Mouse (Mus musculus): ENCODE results near the gene Dmrta2.

Dmrta2 gene

DNA sequence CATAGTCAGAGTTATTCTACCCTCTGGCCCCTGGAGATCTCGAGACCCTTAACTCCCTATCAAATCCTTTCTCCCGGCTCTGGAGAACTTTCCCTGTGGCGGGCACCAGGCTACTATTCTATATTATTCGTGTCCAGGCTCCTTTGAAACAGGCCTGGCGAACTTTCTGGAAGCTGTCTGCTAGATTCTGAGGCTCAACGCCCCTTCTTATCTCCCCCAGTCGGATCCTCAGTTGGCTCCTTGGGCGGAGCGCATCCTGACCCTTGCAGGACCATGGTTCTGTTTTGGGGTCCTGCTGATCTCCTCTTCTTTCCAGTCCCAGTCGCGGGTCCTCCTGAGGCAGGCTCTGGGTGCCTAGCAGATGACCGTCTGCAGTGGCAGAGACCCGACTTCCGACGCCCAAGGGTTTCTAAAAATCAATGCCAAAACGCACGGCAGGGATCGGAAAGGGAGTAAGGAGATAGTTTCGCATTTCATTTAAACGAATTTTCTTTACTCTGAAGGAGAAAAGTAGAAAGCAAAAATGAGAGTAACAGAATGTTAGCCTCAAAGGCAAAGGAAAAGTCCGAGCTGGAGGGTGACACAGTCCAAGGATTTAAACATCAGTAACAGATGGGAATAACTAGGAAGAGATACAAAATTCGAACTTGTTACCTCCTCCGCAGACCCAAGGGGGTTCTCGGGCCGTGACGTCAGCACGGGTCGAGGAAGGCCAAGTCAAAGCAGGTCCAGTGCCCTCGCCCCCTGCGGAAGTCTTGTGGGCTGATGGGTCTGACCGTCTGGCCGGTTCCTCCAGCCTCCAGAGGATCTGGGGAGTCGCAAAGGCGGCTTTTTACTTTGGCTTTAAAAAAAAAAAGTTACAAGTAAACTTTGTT is 1.3 kb upstream of the Dmrta2 start:
- POLR2A ChIA-PET: interaction anchor here in 3 of 4 experiments (0.5 to 1.7 kb wide), 7 partner anchors 9 to 1122 kb away, joined by 3 to 6 read pairs (median 3); no protein-coding TSS in a partner anchor
- CTCF ChIA-PET: interaction anchor here in 2 of 4 experiments (0.7 to 1.0 kb wide), 2 partner anchors 43 to 46 kb away, joined by 3 read pairs; no protein-coding TSS in a partner anchor

DNA sequence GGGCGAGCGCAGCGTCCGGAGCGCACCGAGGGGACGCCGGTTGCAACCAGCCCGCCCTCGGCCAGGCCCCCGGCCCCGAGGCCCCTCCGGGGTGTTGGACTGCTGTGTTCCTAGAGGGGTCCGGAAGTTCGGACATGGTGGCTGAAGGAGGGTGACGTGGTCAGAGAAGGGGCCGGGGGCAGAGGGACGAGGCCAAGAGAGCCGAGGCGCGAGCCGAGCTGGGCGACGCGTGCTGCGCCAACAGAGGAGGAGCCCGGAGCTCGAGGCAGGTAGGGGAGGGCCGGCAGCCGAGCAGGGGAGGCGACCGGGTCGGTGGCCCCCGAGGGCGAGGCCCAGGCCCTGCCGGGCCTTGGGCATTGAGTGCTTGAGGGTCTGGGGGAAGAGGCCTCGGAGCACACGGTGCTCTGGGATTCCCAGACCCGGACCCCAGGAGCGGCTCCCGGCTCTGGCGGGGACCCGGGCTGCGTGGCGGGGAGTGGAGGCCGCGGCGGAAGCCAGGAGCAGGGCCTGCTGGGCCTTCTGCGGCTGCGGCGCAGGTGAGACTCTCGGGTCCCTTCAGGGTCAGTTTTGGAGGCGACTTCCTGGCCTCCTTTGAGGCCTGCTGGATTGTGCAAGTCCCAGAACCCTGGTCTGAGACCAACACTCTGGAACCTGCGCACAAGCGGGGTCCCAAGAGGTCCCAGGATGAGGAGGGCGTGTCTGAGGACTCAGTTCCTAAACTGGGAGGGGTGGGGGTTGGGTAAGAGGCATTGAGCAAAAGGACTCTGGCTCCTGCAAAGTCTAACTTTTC is 410 bp downstream of the Dmrta2 start:
- ChIA-PET POLR2A (interaction anchor here in 2 of 4 experiments (0.5 to 1.6 kb wide), 6 partner anchors 11 to 572 kb away, joined by 3 to 5 read pairs (median 4); partner anchors contain the start of gene Ttc39a (in 1 of the 2)), CTCF (no interaction called here)

- POLR2A ChIA-PET: interaction anchor here in 1 of 4 experiments (0.9 to 1.6 kb wide), 2 partner anchors 12 to 314 kb away, joined by 3 to 4 read pairs; no protein-coding TSS in a partner anchor
- CTCF ChIA-PET: no interaction called here
Observed at GRCm38 (mm10) chr4:109978858-109979340, 1.0 kb downstream of the Dmrta2 start.

DNA sequence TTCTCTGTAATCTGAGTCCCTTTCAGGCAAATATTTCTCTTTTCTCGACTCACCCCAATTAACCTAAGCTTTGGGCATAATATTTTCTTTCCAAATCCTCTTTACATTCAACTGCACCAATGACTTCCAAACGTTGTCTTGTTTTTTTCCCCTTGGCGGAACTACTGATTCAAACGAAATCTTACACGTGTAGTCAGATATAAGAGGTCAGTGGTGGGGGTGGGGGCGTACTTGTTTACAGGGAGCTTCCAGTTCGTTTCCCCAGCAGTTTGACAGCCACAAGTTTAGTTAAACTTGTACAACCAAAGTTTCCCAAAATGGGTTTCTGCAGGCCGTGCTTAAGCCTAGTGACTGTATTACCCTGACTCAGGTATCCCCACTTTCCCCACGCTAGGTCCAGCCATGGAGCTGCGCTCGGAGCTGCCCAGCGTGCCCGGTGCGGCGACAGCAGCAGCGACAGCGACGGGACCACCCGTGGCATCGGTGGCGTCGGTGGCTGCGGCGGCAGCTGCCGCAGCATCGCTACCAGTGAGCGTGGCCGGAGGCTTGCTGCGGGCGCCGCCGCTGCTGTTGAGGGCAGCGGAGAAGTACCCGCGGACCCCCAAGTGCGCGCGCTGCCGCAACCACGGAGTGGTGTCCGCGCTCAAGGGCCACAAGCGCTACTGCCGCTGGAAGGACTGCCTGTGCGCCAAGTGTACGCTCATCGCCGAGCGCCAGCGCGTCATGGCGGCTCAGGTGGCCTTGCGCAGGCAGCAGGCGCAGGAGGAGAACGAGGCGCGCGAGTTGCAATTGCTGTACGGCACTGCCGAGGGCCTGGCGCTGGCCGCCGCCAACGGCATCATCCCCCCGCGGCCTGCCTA is 1.8 kb downstream of the Dmrta2 start:
- POLR2A ChIA-PET: interaction anchor here in 1 of 4 experiments (0.7 to 1.6 kb wide), 6 partner anchors 10 to 314 kb away, joined by 3 to 4 read pairs (median 3); no protein-coding TSS in a partner anchor
- CTCF ChIA-PET: interaction anchor here in 2 of 4 experiments (0.7 to 1.1 kb wide), 3 partner anchors 40 to 548 kb away, joined by 3 to 4 read pairs (median 3); no protein-coding TSS in a partner anchor

DNA sequence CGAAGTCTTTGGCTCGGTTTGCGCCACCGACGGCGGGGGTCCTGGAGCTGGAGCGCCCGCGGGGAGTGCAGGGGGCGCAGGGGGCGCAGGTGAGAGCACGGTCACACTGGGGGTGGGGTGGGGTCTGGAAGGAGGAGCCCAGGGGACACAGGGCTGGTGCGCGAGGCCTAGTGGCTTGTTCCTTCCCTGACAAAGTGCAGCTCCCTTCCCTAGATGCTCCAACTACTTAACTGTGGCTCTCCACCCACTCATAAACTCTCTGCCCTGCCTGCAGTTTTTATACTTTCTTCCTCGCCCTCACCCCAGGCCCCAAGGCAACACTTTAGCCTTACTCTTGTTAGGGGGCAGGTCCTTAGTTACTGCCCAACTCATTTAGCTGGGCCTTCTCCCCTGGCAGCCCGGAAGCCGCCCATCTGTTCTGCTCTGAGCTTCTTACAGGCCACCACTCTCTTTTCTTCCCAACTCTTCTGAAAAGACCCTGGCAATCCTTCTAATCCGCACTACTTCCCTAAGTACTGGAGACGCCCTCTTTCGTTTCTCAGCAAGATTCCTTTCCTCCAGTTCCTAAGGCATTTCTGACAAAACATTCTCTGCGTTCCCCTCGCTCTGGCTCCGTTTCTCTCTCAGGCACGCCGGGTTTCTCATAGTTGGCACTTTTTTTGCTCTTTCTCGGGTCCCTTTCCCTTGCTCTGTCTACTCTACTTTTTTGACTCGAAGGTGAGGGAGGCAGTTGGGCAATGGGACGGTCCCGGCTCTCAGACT is 2.6 kb downstream of the Dmrta2 start:
- POLR2A ChIA-PET: interaction anchor here in 2 of 4 experiments (0.6 to 1.2 kb wide), 5 partner anchors 11 to 498 kb away, joined by 3 to 4 read pairs (median 3); no protein-coding TSS in a partner anchor
- CTCF ChIA-PET: interaction anchor here in 1 of 4 experiments (1.1 kb wide), 2 partner anchors 39 to 42 kb away, joined by 3 to 4 read pairs; no protein-coding TSS in a partner anchor

DNA sequence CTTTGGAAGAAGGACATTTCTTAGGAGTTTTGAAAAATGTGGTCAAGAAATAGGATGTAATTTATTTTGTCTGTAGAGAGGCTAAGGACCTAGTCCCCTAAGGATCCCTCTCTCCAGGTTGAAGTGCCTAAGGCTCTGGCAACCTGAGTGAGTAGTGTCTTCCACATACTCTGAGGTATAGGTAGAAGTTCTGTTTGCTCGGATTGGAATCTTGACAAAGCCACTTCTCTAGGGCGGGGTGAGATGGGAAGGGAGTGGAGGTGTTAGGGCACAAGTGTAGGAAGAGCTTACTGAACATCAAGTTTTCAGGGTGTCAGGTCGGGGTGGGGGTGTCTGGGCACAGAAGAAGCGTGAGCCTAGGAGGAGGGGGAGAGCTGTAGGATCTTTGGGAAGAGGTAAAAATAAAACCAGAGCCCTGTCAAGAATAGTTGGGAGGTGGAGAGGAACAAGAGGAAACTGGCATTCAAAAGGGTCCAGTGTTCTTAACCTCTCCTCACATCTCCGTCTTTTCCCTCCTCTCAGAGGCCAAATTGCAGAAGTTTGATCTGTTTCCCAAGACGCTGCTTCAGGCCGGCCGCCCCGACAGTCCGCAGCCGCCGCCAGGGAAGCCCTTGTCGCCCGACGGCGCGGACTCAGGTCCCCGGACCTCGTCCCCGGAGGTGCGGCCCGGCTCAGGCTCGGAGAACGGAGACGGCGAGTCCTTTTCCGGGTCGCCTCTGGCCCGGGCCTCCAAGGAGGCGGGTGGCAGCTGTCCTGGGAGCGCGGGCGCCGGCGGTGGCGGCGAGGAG is 3.4 kb downstream of the Dmrta2 start:
- ChIA-PET CTCF (interaction anchor here in 2 of 4 experiments (0.6 to 1.1 kb wide), 2 partner anchors 39 to 310 kb away, joined by 4 read pairs; no protein-coding TSS in a partner anchor), POLR2A (interaction anchor here in 2 of 4 experiments (0.6 to 1.0 kb wide), 2 partner anchors 39 to 499 kb away, joined by 3 read pairs; no protein-coding TSS in a partner anchor)

GRCm38 (mm10) chr4:109981871-109982680 is 4.2 kb downstream of the Dmrta2 start:
- ChIA-PET POLR2A (no interaction called here), CTCF (interaction anchor here in 1 of 4 experiments (0.6 kb wide), 1 partner anchor 309 kb away, joined by 4 read pairs; no protein-coding TSS in a partner anchor)

- CTCF ChIA-PET: no interaction called here
Observed at GRCm38 (mm10) chr4:109982681-109983265, 4.9 kb downstream of the Dmrta2 start.

GRCm38 (mm10) chr4:109983281-109984001 is 5.6 kb downstream of the Dmrta2 start:
- ChIA-PET CTCF (interaction anchor here in 1 of 4 experiments (1.0 to 1.1 kb wide), 3 partner anchors 36 to 551 kb away, joined by 3 read pairs; no protein-coding TSS in a partner anchor), POLR2A (interaction anchor here in 2 of 4 experiments (0.8 to 2.3 kb wide), 4 partner anchors 9 to 507 kb away, joined by 3 to 7 read pairs (median 3); no protein-coding TSS in a partner anchor)

More at GRCm38 (mm10) chr4:109982681-109983265, 4.9 kb downstream of the Dmrta2 start:
- POLR2A ChIA-PET: interaction anchor here in 1 of 4 experiments (2.3 kb wide), 1 partner anchor 8 kb away, joined by 7 read pairs; no protein-coding TSS in a partner anchor

- POLR2A ChIA-PET: interaction anchor here in 2 of 4 experiments (0.8 to 2.3 kb wide), 6 partner anchors 8 to 508 kb away, joined by 3 to 7 read pairs (median 3); no protein-coding TSS in a partner anchor
- CTCF ChIA-PET: interaction anchor here in 1 of 4 experiments (1.0 to 1.1 kb wide), 3 partner anchors 36 to 552 kb away, joined by 3 read pairs; no protein-coding TSS in a partner anchor
Observed at GRCm38 (mm10) chr4:109984011-109984411, 6.2 kb downstream of the Dmrta2 start.

DNA sequence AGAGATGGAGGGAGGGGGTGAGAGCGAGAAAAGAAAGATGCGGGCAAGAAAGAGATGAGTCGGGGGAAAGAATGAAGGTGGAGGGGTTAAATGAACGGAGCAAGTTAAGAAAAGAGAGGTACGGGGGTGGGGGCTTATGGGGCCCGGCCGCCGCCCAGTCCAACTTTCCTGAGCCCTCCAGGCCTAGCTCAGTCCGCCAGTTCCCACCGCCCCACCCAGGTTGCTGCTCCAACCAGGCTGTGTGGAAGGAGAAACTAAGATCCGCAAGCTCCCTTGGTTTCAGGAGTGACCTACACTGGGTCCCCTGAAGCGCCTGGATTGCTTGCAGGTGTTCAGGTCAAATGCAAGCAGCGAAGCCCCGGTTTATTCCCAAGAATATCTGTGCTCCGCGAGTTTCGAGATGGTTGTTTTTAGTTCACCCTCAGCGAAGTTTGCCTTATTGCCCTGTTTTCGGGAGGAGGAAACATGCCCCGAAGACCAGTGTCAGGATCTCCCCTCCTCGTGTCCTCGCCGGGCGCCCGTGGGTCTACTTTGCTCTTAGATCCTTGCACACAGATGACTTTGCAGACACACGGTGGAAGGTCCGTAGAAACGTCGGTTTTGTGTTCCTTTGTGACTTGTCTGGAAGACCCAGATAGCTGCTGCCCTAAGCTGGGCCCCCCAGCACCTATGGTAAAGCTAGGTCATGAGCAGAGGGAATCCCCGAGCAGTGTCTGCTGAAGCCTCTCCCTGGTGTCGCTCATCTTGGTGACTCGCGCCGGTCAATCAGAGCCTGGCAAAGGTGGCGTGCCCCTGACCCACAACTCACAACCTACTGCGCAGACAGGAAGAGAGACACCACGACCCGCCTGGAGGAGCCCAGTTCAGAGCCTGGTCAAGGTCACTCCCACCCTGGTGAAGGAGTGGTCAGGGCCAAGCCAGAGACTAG is 6.9 kb downstream of the Dmrta2 start:
- ChIA-PET POLR2A (interaction anchor here in 2 of 4 experiments (1.0 to 2.3 kb wide), 4 partner anchors 9 to 327 kb away, joined by 3 to 7 read pairs (median 4); no protein-coding TSS in a partner anchor), CTCF (interaction anchor here in 1 of 4 experiments (1.1 kb wide), 1 partner anchor 38 kb away, joined by 3 read pairs; no protein-coding TSS in a partner anchor)

DNA sequence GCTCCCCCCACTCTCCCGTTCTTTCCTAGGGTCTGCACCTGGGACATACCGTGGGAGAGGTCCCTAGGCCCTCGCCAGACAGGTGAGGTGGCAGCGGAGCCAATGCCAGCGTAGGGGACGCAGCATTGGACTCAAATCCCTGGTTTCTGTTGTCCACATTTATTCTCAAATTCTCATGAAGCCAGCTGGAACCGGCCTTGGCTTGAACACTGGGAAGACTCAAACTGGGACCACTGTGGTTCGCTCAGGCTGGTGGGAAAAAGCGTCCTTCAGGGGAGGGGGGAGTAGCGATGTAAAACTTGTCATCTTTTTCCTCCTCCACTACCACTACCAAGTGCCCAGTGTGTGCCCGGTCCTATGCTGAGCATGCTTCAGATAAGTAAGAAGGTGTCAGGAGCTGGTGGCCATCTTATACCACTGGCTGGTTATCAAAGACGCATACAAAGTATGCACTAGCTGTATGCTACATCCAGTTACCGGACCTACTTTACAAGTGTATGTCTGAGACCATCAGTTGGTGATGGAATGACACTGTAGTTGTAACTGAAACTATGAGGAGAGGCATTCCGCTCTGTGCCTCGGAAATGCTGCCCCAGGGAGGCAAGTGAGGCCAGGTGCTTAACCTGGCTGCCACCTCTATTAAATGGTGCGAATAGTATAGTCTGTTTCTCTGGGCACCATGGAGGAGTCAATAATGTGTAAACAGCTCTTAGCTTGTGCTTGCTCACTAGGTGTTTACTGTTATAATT is 7.7 kb downstream of the Dmrta2 start:
- POLR2A ChIA-PET: interaction anchor here in 2 of 4 experiments (1.0 to 1.4 kb wide), 2 partner anchors 10 kb away, joined by 3 to 4 read pairs; no protein-coding TSS in a partner anchor

More for the DNA sequence above, 7.7 kb downstream of the Dmrta2 start:
- CTCF ChIA-PET: interaction anchor here in 1 of 4 experiments (0.8 kb wide), 1 partner anchor 351 kb away, joined by 6 read pairs; no protein-coding TSS in a partner anchor
